Mouse (Mus musculus) hindbrain, embryonic 15.5 days (tissue): Measurements from ENCODE around the gene Gm20388. TPM values are rescaled to one million over a fixed set of nuclear protein-coding genes. Genes with fewer than 3 reads are reported as not detected.
A peak's percentile ranks its signal among the peaks of the same experiment; 100 is the strongest.

Source experiments
- ATAC-seq: fragments of 200-750 bp; cut with Nextera tagmentation; 2 replicates; pipeline ENCODE4 v1.8.0; 2017; ENCODE audit warnings: low read depth, moderate number of reproducible peaks, moderate TSS enrichment; ENCODE audit not compliant: low FRiP score
- H3K27ac ChIP-seq: fragments of 300-500 bp; sonication (generic); replicated peaks from 2 replicates; pipeline ENCODE4 v1.5.1; 2015; ENCODE audit warnings: mild to moderate bottlenecking, inconsistent platforms
- H3K27me3 ChIP-seq: fragments of 300-500 bp; sonication (generic); 2 replicates; pipeline ENCODE4 v1.6.1; 2015; ENCODE audit warnings: control low read depth, inconsistent platforms
- H3K36me3 ChIP-seq: fragments of 300-500 bp; sonication (generic); 2 replicates; pipeline ENCODE4 v1.6.1; 2015; ENCODE audit warnings: control low read depth, inconsistent platforms
- H3K4me1 ChIP-seq: fragments of 300-500 bp; sonication (generic); replicated peaks from 2 replicates; pipeline ENCODE4 v1.6.1; 2015; ENCODE audit warnings: control low read depth, inconsistent platforms
- H3K4me2 ChIP-seq: fragments of 300-500 bp; sonication (generic); 2 replicates; pipeline ENCODE4 v1.6.1; 2015; ENCODE audit warnings: moderate library complexity, mild to moderate bottlenecking, inconsistent platforms
- H3K4me3 ChIP-seq: fragments of 300-500 bp; sonication (generic); 2 replicates; pipeline ENCODE4 v1.5.1; 2015; ENCODE audit warnings: mild to moderate bottlenecking, inconsistent platforms
- H3K9ac ChIP-seq: fragments of 300-500 bp; sonication (generic); 2 replicates; pipeline ENCODE4 v1.6.1; 2015; ENCODE audit warnings: inconsistent platforms
- H3K9me3 ChIP-seq: fragments of 300-500 bp; sonication (generic); 2 replicates; pipeline ENCODE4 v1.6.1; 2016; ENCODE audit warnings: control low read depth, inconsistent platforms
- WGBS: fragments of 180-500 bp; shearing (Covaris S2); methylation state at CpG from one replicate; pipeline ENCODE4 v1.1.7; 2015; 5-methylcytosine and 5-hydroxymethylcytosine counted together
- polyA plus RNA-seq: library from polyadenylated mRNA; unstranded; fragments of >200 nt; fragmentation: Nextera tagmentation; extraction: Ambion mirVana; gene quantifications from 2 replicates; pipeline ENCODE4 v1.2.1, GENCODE M21; 2015

Gm20388 gene
- polyA plus RNA-seq, 1 experiment from 2014 or later, result 5.4 TPM

- H3K4me1 ChIP-seq, result peaks cover 61% of the 10 kb centered on the region
- H3K9ac ChIP-seq, result no peak overlapping the region
- no peak overlapping the region for H3K4me2 ChIP-seq
- no peaks in the 10 kb centered on the region for H3K36me3 ChIP-seq
- no peak for ATAC-seq
- H3K4me3 ChIP-seq, result no peak overlapping the region
- H3K27me3 ChIP-seq, result no peaks in the 10 kb centered on the region
- H3K27ac ChIP-seq, result peak overlapping the region; percentile 23; the same call in 1 of the 2 replicates
- no peaks in the 10 kb centered on the region for H3K9me3 ChIP-seq
- 60% methylated on average over 6 of the region's 6 CpGs for WGBS
Observed at GRCm38 (mm10) chr8:120462611-120463010, 552.0 kb downstream of the Gm20388 start.

DNA sequence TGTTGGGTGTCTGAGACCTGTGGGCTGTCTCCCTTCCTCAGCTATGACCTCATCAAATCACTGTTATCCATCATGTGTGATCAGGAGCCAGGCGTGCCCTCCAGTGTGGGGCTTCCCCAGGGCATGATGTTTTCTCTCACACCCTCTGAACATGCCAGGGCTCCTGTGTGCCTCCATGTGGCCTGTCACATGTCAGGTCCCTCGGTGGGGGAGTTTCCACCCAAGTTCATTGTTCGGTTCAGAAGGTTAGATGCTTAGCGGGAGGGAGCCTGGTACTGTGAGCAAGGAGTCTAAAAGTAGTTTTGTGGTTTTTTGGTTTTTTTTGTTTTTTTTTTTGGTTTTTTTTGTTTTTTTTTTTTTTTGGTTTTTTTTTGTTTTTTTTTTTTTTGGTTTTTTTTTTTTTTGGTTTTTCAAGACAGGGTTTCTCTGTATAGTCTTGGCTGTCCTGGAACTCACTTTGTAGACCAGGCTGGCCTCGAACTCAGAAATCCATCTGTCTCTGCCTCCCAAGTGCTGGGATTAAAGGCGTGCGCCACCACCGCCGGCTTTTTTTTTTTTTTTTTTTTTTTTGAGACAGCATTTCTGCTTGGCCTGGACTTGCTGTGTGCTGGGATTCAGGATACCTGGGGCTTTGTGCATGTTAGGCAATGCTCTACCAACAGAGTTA is 553.4 kb downstream of the Gm20388 start:
- no peaks in the 10 kb centered on the region for H3K36me3 ChIP-seq
- no peak overlapping the region for H3K4me2 ChIP-seq
- 86% methylated on average over 9 of the region's 9 CpGs for WGBS
- ATAC-seq, result no peak
- no peak overlapping the region for H3K4me3 ChIP-seq
- H3K27me3 ChIP-seq, result no peaks in the 10 kb centered on the region
- no peak overlapping the region for H3K27ac ChIP-seq
- H3K9ac ChIP-seq, result no peak overlapping the region
- H3K9me3 ChIP-seq, result no peaks in the 10 kb centered on the region
- peaks cover 53% of the 10 kb centered on the region for H3K4me1 ChIP-seq

- no peaks in the 10 kb centered on the region for H3K27me3 ChIP-seq
- no peak overlapping the region for H3K27ac ChIP-seq
- no peaks in the 10 kb centered on the region for H3K9me3 ChIP-seq
- H3K4me1 ChIP-seq, result peaks cover 48% of the 10 kb centered on the region
- no peak overlapping the region for H3K4me2 ChIP-seq
- 70% methylated on average over 4 of the region's 4 CpGs for WGBS
- no peak for ATAC-seq
- no peak overlapping the region for H3K4me3 ChIP-seq
- H3K36me3 ChIP-seq, result no peaks in the 10 kb centered on the region
- H3K9ac ChIP-seq, result no peak overlapping the region
Observed at GRCm38 (mm10) chr8:120464585-120464937, 553.9 kb downstream of the Gm20388 start.

DNA sequence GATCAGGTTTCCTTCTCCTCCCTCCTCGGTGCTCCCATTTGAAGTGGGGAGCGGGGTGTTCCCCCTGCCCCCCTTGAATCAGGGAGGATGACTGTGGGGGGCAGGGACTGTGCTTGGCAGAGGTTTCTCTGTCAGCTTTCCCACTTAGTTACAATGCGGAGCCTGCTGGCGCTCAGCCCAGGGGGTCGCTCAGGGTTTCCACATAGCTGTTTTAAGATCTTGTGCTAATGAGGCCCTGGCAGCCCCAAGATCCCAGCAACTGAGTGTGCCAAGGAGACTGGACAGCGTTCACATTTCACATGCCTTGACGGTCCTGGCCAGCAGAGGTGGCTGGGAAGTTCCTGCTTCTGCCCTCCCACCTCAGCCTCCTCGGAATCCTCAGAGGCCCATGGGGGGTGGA is 555.1 kb downstream of the Gm20388 start:
- Histone ChIP-seq H3K9ac (no peak overlapping the region), H3K9me3 (no peaks in the 10 kb centered on the region), H3K27ac (0 out of 2 replicates have a peak overlapping the region, but pooled peaks have one; percentile 44), H3K4me2 (no peak overlapping the region), H3K4me3 (no peak overlapping the region), H3K27me3 (no peaks in the 10 kb centered on the region), H3K36me3 (no peaks in the 10 kb centered on the region), H3K4me1 (peaks cover 40% of the 10 kb centered on the region)
- 16% methylated on average over 8 of the region's 8 CpGs for WGBS
- peak; percentile 55 for ATAC-seq

GRCm38 (mm10) chr8:120466266-120466665 is 555.6 kb downstream of the Gm20388 start:
- H3K27me3 ChIP-seq, result no peaks in the 10 kb centered on the region
- WGBS, result 68% methylated on average over 10 of the region's 10 CpGs
- H3K4me1 ChIP-seq, result peaks cover 40% of the 10 kb centered on the region
- no peak overlapping the region for H3K4me3 ChIP-seq
- no peaks in the 10 kb centered on the region for H3K36me3 ChIP-seq
- H3K27ac ChIP-seq, result no peak overlapping the region
- no peak overlapping the region for H3K9ac ChIP-seq
- no peak for ATAC-seq
- H3K4me2 ChIP-seq, result no peak overlapping the region
- no peaks in the 10 kb centered on the region for H3K9me3 ChIP-seq

DNA sequence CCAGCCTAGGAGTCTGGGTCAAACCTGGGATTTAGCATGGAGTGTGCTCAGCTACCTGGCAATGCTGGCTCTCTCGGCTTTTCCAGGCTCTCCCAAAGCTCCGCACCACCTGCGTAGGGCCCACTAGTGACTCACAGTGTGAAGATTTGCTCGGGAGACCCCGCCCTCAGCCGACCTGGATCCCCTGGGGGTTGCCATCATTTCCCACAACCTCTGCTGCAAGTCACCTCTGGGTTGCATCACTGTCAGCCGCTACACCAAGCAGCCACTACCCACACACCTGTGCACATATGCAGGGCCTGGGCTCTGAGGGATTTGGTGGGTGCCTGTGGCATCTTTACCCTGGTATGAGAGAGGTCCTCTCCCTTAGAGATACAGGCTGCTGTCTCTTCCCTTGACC is 557.0 kb downstream of the Gm20388 start:
- no peak overlapping the region for H3K4me3 ChIP-seq
- H3K4me1 ChIP-seq, result peaks cover 40% of the 10 kb centered on the region
- no peak overlapping the region for H3K27ac ChIP-seq
- WGBS, result 85% methylated on average over 7 of the region's 7 CpGs
- H3K27me3 ChIP-seq, result no peaks in the 10 kb centered on the region
- H3K9me3 ChIP-seq, result no peaks in the 10 kb centered on the region
- ATAC-seq, result no peak
- no peak overlapping the region for H3K4me2 ChIP-seq
- no peak overlapping the region for H3K9ac ChIP-seq
- H3K36me3 ChIP-seq, result no peaks in the 10 kb centered on the region

DNA sequence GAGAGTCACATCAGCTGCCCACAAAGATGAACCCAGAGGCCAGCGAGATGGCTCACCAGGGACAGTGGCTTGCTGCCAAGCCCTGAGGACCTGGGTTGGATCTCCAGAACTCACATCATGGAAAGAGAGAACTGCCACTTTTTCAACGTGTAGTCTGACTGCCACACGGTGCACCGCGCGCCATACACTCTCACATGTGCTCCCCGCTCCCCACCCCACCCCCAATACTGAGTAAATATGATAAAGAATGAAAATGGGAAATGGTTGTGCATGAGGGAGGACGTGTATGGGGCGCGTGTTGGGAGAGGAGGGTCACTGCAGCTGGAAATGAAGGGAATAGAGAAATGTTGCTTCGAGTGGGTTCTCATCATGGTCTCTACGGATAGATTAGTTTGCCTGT is 559.5 kb downstream of the Gm20388 start:
- Histone ChIP-seq H3K9me3 (no peaks in the 10 kb centered on the region), H3K4me1 (peaks cover 40% of the 10 kb centered on the region), H3K36me3 (no peaks in the 10 kb centered on the region), H3K9ac (no peak overlapping the region), H3K4me2 (no peak overlapping the region), H3K27ac (no peak overlapping the region), H3K4me3 (no peak overlapping the region), H3K27me3 (no peaks in the 10 kb centered on the region)
- WGBS, result 89% methylated on average over 12 of the region's 12 CpGs
- ATAC-seq, result no peak

DNA sequence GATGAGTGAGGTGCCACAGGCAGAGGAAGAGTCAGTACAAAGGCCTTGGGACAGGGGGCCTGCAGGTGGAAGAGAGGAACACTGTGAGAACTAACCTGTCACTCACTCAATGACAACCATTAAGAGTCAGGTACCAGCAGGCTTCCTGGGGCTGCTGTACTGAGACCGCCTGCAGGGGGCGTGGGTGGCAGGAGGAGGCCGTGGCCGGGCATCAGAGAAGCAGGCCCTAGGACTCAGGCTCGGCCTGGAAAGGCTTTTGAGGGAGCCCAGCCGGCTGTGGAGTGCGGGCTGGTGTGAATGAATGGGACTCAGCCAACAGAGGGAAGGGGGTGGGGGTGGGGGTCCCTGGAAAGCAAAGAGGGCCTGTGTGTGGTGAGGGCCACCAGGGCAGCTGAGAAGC is 560.5 kb downstream of the Gm20388 start:
- Histone ChIP-seq H3K4me1 (peaks cover 34% of the 10 kb centered on the region), H3K9me3 (no peaks in the 10 kb centered on the region), H3K27me3 (no peaks in the 10 kb centered on the region), H3K4me2 (no peak overlapping the region), H3K9ac (no peak overlapping the region), H3K36me3 (no peaks in the 10 kb centered on the region), H3K27ac (peak overlapping the region; percentile 75; the same call in 1 of the 2 replicates), H3K4me3 (no peak overlapping the region)
- no peak for ATAC-seq
- WGBS, result 6% methylated on average over 7 of the region's 7 CpGs

DNA sequence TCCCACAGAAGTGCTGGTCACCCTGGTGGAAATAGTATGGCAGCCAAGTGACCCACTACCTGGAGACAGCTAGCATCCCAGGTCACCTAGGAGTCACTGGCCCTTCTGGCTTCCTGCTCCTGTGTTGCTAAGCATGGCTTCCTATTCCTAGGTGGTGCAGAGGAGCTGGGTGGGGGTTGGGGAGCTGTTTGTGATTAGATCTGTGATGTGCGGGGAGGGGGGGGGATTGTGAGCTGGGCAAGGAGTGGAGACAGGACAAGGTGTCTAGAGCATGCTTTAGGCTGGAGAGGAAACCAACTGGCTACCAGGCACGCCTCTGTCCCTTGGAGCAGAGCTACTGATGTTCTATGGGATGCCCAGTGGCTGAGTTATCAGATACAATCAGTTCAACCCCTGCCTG is 561.1 kb downstream of the Gm20388 start:
- no peak overlapping the region for H3K4me3 ChIP-seq
- peaks cover 34% of the 10 kb centered on the region for H3K4me1 ChIP-seq
- H3K27ac ChIP-seq, result peak overlapping the region; percentile 75
- 51% methylated on average over 2 of the region's 2 CpGs for WGBS
- peak; percentile 19; the same call in 1 of the 2 replicates for ATAC-seq
- H3K9me3 ChIP-seq, result no peaks in the 10 kb centered on the region
- no peak overlapping the region for H3K9ac ChIP-seq
- H3K27me3 ChIP-seq, result no peaks in the 10 kb centered on the region
- H3K36me3 ChIP-seq, result no peaks in the 10 kb centered on the region
- H3K4me2 ChIP-seq, result peak overlapping the region; percentile 27; the same call in 1 of the 2 replicates

GRCm38 (mm10) chr8:120472230-120472629 is 561.6 kb downstream of the Gm20388 start:
- H3K4me1 ChIP-seq, result peaks cover 39% of the 10 kb centered on the region
- H3K4me2 ChIP-seq, result peak overlapping the region; percentile 27; the same call in 1 of the 2 replicates
- no peaks in the 10 kb centered on the region for H3K9me3 ChIP-seq
- peak overlapping the region; percentile 75 for H3K27ac ChIP-seq
- H3K9ac ChIP-seq, result no peak overlapping the region
- no peaks in the 10 kb centered on the region for H3K36me3 ChIP-seq
- ATAC-seq, result no peak
- no peaks in the 10 kb centered on the region for H3K27me3 ChIP-seq
- no peak overlapping the region for H3K4me3 ChIP-seq
- 23% methylated on average over 16 of the region's 16 CpGs for WGBS

GRCm38 (mm10) chr8:120473729-120474364 is 563.2 kb downstream of the Gm20388 start:
- H3K4me2 ChIP-seq, result no peak overlapping the region
- no peaks in the 10 kb centered on the region for H3K36me3 ChIP-seq
- H3K27me3 ChIP-seq, result no peaks in the 10 kb centered on the region
- no peak overlapping the region for H3K27ac ChIP-seq
- ATAC-seq, result 0 out of 2 replicates have a peak, but pooled peaks have one; percentile 15
- no peak overlapping the region for H3K9ac ChIP-seq
- H3K4me3 ChIP-seq, result no peak overlapping the region
- WGBS, result 77% methylated on average over 13 of the region's 13 CpGs
- H3K4me1 ChIP-seq, result peaks cover 43% of the 10 kb centered on the region
- no peaks in the 10 kb centered on the region for H3K9me3 ChIP-seq

DNA sequence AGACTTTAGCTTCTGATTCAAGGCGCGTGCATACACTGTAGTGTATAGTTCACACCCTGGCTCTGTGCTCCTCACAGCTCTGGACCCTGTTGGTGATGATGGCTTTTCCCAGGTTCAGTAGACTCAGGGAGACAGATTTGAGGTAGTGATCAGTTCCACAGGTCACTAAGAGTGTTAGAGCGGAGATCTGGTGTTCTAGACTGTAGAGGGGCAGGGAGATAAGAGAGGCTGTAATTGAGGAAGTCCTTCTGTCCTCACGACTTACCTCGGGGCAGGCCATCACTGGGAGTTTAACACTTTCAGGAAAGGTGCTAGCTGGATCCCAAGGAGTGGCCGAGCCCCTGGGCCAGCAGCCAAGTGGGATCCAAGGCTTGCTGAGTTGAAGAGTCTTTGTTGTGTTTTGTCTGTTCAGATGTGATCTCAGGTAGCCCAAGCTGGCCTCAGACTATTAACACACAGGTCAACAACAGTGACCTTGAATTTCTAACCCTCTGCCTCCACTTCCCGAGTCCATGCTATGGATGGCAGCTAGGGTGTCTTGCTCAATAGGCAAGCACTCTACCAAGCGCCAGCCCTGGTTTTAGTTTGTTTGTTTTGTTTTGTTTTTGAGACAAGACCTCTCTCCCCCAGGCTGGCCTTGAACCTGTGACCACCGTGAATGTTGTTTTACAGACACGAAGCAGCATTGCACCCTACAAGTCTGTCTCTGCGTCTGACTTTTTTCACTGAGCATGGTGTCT is 564.0 kb downstream of the Gm20388 start:
- no peaks in the 10 kb centered on the region for H3K27me3 ChIP-seq
- H3K4me3 ChIP-seq, result no peak overlapping the region
- 85% methylated on average over 11 of the region's 11 CpGs for WGBS
- no peak overlapping the region for H3K9ac ChIP-seq
- no peak for ATAC-seq
- H3K4me1 ChIP-seq, result peaks cover 43% of the 10 kb centered on the region
- no peaks in the 10 kb centered on the region for H3K9me3 ChIP-seq
- no peak overlapping the region for H3K4me2 ChIP-seq
- no peaks in the 10 kb centered on the region for H3K36me3 ChIP-seq
- H3K27ac ChIP-seq, result no peak overlapping the region
